Mouse (Mus musculus) small intestine, adult 2 months (tissue): ENCODE results near the gene Zc3hav1l. TPM values are rescaled to one million over a fixed set of nuclear protein-coding genes. Genes with fewer than 3 reads are reported as not detected.

Experiments used
- H3K27ac ChIP-seq: fragments of 200-500 bp; 2 replicates; pipeline ENCODE4 v1.5.1; 2012; ENCODE audit warnings: low read depth, low read length, control low read depth, inconsistent platforms; ENCODE audit not compliant: insufficient read depth
- H3K27me3 ChIP-seq: fragments of 200-500 bp; 2 replicates; pipeline ENCODE4 v1.6.1; 2012; ENCODE audit warnings: mild to moderate bottlenecking, moderate library complexity, low read length, inconsistent platforms; ENCODE audit not compliant: control insufficient read depth, insufficient read depth
- H3K36me3 ChIP-seq: fragments of 200-500 bp; 2 replicates; pipeline ENCODE4 v1.6.1; 2012; ENCODE audit warnings: mild to moderate bottlenecking, low read length, control low read depth, inconsistent platforms; ENCODE audit not compliant: control insufficient read depth, insufficient read depth
- H3K4me1 ChIP-seq: fragments of 200-500 bp; 2 replicates; pipeline ENCODE4 v1.6.1; 2012; ENCODE audit warnings: low read length, inconsistent platforms, mixed read lengths; ENCODE audit not compliant: control insufficient read depth, insufficient read depth, insufficient read length
- H3K4me3 ChIP-seq: fragments of 200-500 bp; 2 replicates; pipeline ENCODE4 v1.5.1; 2012; ENCODE audit warnings: low read depth, mild to moderate bottlenecking, control low read depth, inconsistent platforms, low read length, moderate library complexity
- CTCF ChIP-seq: fragments of 200-500 bp; IDR thresholded peaks from 2 replicates; pipeline ENCODE4 v1.5.1; 2012; ENCODE audit warnings: low read depth, mild to moderate bottlenecking, control low read depth, inconsistent platforms, low read length, moderate library complexity, mixed read lengths; ENCODE audit not compliant: insufficient replicate concordance, insufficient read length; ENCODE audit errors: extremely low read depth
- POLR2A ChIP-seq: fragments of 200-500 bp; IDR thresholded peaks from 2 replicates; pipeline ENCODE4 v1.6.1; 2012; ENCODE audit warnings: low read depth, mild to moderate bottlenecking, control low read depth, inconsistent platforms, low read length, moderate library complexity
- WGBS: fragments of 180-500 bp; shearing (Covaris S2); methylation state at CpG from one replicate; pipeline ENCODE4 v1.1.7; 2018; 5-methylcytosine and 5-hydroxymethylcytosine counted together
- polyA plus RNA-seq: library from polyadenylated mRNA; depleted of rRNA; stranded (reverse); fragments of >200 nt; gene quantifications from 2 replicates; pipeline ENCODE4 v1.2.3, GENCODE M21; 2012; rRNA removed

Zc3hav1l gene
- polyA plus RNA-seq, 1 experiment = 1.3 TPM

DNA sequence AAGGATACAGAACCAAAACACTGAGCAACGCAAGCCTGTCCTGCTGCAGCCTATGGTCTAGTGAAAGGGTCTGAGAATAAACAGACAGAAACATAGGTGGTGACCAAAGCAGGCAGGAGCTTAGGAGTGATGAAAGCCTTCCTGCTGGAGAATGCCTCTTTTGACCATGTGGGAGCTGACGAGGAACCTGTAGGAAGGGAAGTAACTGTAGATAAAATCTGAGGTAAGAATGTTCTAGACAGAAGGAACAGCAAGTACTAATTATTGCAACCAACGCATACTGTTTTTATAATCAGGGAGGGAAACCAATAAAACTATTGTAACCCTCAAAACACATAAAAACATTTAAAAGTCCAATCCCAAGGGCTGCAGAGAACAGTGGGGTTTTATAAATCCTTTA, 54.9 kb downstream of the Zc3hav1l start:
- TF ChIP-seq POLR2A (no peak), CTCF (no peak)
- WGBS = 67% methylated on average over 3 of the region's 3 CpGs
- Histone ChIP-seq H3K36me3 (no peaks in the 10 kb centered on the region), H3K27me3 (no peaks in the 10 kb centered on the region), H3K4me3 (no peak overlapping the region), H3K27ac (no peak overlapping the region), H3K4me1 (no peaks in the 10 kb centered on the region)

- Histone ChIP-seq H3K4me3 (no peak overlapping the region), H3K4me1 (no peaks in the 10 kb centered on the region), H3K36me3 (no peaks in the 10 kb centered on the region), H3K27me3 (no peaks in the 10 kb centered on the region), H3K27ac (no peak overlapping the region)
- WGBS = 82% methylated on average over 5 of the region's 5 CpGs
- no peak for TF ChIP-seq CTCF
- TF ChIP-seq POLR2A = no peak
Observed at GRCm38 (mm10) chr6:38242833-38243232, 56.2 kb downstream of the Zc3hav1l start.

DNA sequence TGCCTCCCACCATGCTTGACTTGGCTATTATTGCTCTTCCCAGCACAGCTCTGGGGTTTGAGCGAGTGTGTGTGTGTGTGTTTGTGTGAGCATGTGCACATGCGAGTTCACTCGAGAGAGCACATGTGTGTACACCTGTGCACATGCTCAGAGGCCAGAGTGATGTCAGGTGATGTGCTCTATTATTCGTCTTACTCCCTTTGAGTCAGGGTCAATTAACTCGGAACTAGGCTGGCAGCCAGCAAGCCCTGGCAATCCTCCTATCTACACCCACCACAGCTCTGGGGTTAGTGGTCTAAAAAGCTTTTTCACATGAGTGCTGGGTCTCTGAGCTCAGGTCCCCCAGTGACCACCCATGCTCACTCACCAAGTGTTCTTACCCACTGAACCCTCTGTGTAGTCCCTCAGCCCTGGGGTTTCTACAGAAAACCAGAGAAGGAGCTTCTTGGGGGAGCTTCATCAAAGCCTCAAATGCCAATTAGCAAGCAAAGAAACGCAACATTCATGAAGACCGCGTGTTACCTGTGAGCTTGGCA, 56.7 kb downstream of the Zc3hav1l start:
- H3K4me3 ChIP-seq = no peak overlapping the region
- WGBS = 79% methylated on average over 8 of the region's 8 CpGs
- TF ChIP-seq CTCF (no peak), POLR2A (no peak)
- H3K36me3 ChIP-seq = no peaks in the 10 kb centered on the region
- H3K27ac ChIP-seq = no peak overlapping the region
- H3K27me3 ChIP-seq = no peaks in the 10 kb centered on the region
- no peaks in the 10 kb centered on the region for H3K4me1 ChIP-seq

- Histone ChIP-seq H3K4me3 (no peak overlapping the region), H3K36me3 (no peaks in the 10 kb centered on the region), H3K4me1 (no peaks in the 10 kb centered on the region), H3K27me3 (no peaks in the 10 kb centered on the region), H3K27ac (no peak overlapping the region)
- 87% methylated on average over 4 of the region's 4 CpGs for WGBS
- no peak for TF ChIP-seq POLR2A
- TF ChIP-seq CTCF = no peak
Observed at GRCm38 (mm10) chr6:38241508-38241907, 57.6 kb downstream of the Zc3hav1l start.

DNA sequence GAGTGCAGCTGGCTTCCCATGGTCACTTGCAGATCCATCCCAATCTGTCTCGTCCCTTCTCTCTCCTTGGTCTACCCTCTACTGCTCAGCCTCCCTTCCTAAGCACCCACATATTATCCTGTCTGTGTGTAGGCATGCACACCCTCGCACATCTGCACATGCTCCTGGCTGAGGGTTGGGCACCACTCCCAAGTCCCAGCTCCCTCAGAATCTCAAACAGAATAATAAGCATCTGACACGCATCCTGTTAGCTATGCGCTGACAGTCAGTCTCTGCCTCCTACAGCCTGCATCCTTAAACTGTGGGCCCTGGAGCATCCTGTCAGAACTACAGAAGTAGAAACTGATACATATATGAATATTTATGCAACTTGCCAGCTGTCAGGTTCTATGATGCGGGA, 58.4 kb downstream of the Zc3hav1l start:
- TF ChIP-seq POLR2A (no peak), CTCF (no peak)
- H3K36me3 ChIP-seq = no peaks in the 10 kb centered on the region
- no peak overlapping the region for H3K4me3 ChIP-seq
- H3K27me3 ChIP-seq = no peaks in the 10 kb centered on the region
- WGBS = 77% methylated on average over 5 of the region's 5 CpGs
- no peaks in the 10 kb centered on the region for H3K4me1 ChIP-seq
- no peak overlapping the region for H3K27ac ChIP-seq

DNA sequence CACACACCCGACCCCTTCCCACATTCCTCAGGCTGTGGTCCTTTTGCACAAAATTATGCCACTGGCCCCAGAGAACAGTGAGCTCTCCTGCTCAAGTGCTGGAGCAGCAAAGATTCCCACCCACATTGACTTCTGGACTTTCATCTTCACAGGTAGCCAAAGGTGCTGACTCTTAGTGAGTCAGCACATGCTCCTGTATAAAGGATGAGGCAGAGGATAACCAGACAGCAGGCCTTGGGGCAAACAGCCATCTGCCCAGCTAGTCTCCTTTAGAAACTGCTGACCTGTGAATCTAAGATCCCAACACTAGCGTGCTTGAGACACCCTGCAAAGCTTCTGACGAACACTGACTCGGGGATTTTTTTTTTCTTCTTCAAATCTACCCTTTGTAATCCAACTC, 60.7 kb downstream of the Zc3hav1l start:
- TF ChIP-seq CTCF (no peak), POLR2A (no peak)
- no peak overlapping the region for H3K27ac ChIP-seq
- H3K4me3 ChIP-seq = no peak overlapping the region
- H3K27me3 ChIP-seq = no peaks in the 10 kb centered on the region
- H3K36me3 ChIP-seq = no peaks in the 10 kb centered on the region
- no peaks in the 10 kb centered on the region for H3K4me1 ChIP-seq
- WGBS = 68% methylated on average over 4 of the region's 4 CpGs

Other genes starting within 250 kb of the Zc3hav1l start
- 3.4 TPM in 1 of 2 replicates, not detected in the other for gene Tmem213, start 190.0 kb downstream of the Zc3hav1l start, polyA plus RNA-seq
- gene Atp6v0a4, start 174.7 kb downstream of the Zc3hav1l start, polyA plus RNA-seq = 0.89 TPM in 1 of 2 replicates, not detected in the other
- gene D630045J12Rik, start 45.2 kb downstream of the Zc3hav1l start, polyA plus RNA-seq = 0.35 and 0.71 TPM in 2 replicates
- 14.9 and 34.7 TPM in 2 replicates for gene Zc3hav1, start 55.3 kb upstream of the Zc3hav1l start, polyA plus RNA-seq
- gene Ttc26, start 82.2 kb upstream of the Zc3hav1l start, polyA plus RNA-seq = 0.08 and 0.13 TPM in 2 replicates
- 1.8 and 5.1 TPM in 2 replicates for gene Ubn2, start 134.7 kb upstream of the Zc3hav1l start, polyA plus RNA-seq
- gene Fmc1, start 234.2 kb upstream of the Zc3hav1l start, polyA plus RNA-seq = 206 and 314 TPM in 2 replicates